Mouse (Mus musculus): ENCODE results near the gene Gm7534.

Gm7534 gene

GRCm38 (mm10) chr4:134202904-134203303 lies at the start of gene Gm7534:
Gene Gm7534 (minus strand): TSS chr4:134203004.
- no peak for TF ChIP-seq GATA4 (IDR thresholded peaks at IDR 0.05; ENCODE audit: insufficient replicate concordance, low read length)

- no peak for TF ChIP-seq GATA4 (IDR thresholded peaks at IDR 0.05; ENCODE audit: insufficient replicate concordance, low read length)
These were observed 49.5 kb upstream of the Gm7534 start for GRCm38 (mm10) chr4:134252131-134252910.

GRCm38 (mm10) chr4:134251241-134252130 lies 48.7 kb upstream of the Gm7534 start:
- no peak for TF ChIP-seq GATA4 (IDR thresholded peaks at IDR 0.05; ENCODE audit: insufficient replicate concordance, low read length)

GRCm38 (mm10) chr4:134250930-134251240 lies 48.1 kb upstream of the Gm7534 start:
- TF ChIP-seq GATA4 (IDR thresholded peaks at IDR 0.05; ENCODE audit: insufficient replicate concordance, low read length), result no peak

GRCm38 (mm10) chr4:134250116-134250929 lies 47.5 kb upstream of the Gm7534 start:
- TF ChIP-seq GATA4 (IDR thresholded peaks at IDR 0.05; ENCODE audit: insufficient replicate concordance, low read length), result no peak

GRCm38 (mm10) chr4:134249651-134250050 lies 46.8 kb upstream of the Gm7534 start:
- TF ChIP-seq GATA4 (IDR thresholded peaks at IDR 0.05; ENCODE audit: insufficient replicate concordance, low read length), result no peak

- TF ChIP-seq GATA4 (IDR thresholded peaks at IDR 0.05; ENCODE audit: insufficient replicate concordance, low read length), result no peak
These were observed 44.0 kb upstream of the Gm7534 start, which contains the start of gene Gm30191 for GRCm38 (mm10) chr4:134246719-134247258. Gene Gm30191 (plus strand): TSS chr4:134246935.

GRCm38 (mm10) chr4:134246256-134246655 lies 43.5 kb upstream of the Gm7534 start:
- no peak for TF ChIP-seq GATA4 (IDR thresholded peaks at IDR 0.05; ENCODE audit: insufficient replicate concordance, low read length)

GRCm38 (mm10) chr4:134245148-134245843 lies 42.5 kb upstream of the Gm7534 start, which contains the start of gene Zfp593:
Gene Zfp593 (minus strand): TSS chr4:134245592.
- TF ChIP-seq GATA4 (IDR thresholded peaks at IDR 0.05; ENCODE audit: insufficient replicate concordance, low read length), result no peak

GRCm38 (mm10) chr4:134243516-134244250 lies 40.9 kb upstream of the Gm7534 start, which contains the start of gene E130218I03Rik:
Gene E130218I03Rik (plus strand): TSS chr4:134243662.
- no peak for TF ChIP-seq GATA4 (IDR thresholded peaks at IDR 0.05; ENCODE audit: insufficient replicate concordance, low read length)

GRCm38 (mm10) chr4:134238686-134239085 lies 35.9 kb upstream of the Gm7534 start:
- no peak for TF ChIP-seq GATA4 (IDR thresholded peaks at IDR 0.05; ENCODE audit: insufficient replicate concordance, low read length)

GRCm38 (mm10) chr4:134238279-134238651 lies 35.5 kb upstream of the Gm7534 start, which contains the start of gene Cnksr1:
Gene Cnksr1 (minus strand): TSS chr4:134238399.
- TF ChIP-seq GATA4 (IDR thresholded peaks at IDR 0.05; ENCODE audit: insufficient replicate concordance, low read length), result no peak

GRCm38 (mm10) chr4:134237582-134238278 lies 34.9 kb upstream of the Gm7534 start:
- TF ChIP-seq GATA4 (IDR thresholded peaks at IDR 0.05; ENCODE audit: insufficient replicate concordance, low read length), result no peak

Data from liver, adult (tissue).